Mouse (Mus musculus): ENCODE results near the gene Kank4. TPM values are rescaled to one million over a fixed set of nuclear protein-coding genes. Genes with fewer than 3 reads are reported as not detected.
"Not testable (repeated sequence)": the region's sequence is repeated elsewhere in the genome, so short reads cannot be mapped to it uniquely, and the experiment has no call there.

The Kank4 gene
- polyA plus RNA-seq, 1 experiment from 2014 or later, result 0.98 TPM

- Histone ChIP-seq H3K9ac (replicated peaks; ENCODE audit: low read depth) (no peak overlapping the region), H3K4me3 (ENCODE audit: low read depth, low read length) (no peak overlapping the region), H3K9me3 (ENCODE audit: low read length) (no peaks in the 10 kb centered on the region), H3K27ac (ENCODE audit: low read length) (no peak overlapping the region), H3K36me3 (ENCODE audit: insufficient read depth, low read length) (no peaks in the 10 kb centered on the region), H3K4me2 (replicated peaks; ENCODE audit: low read depth, low read length) (no peak overlapping the region), H3K4me1 (ENCODE audit: insufficient read depth, low read depth, low read length) (no peaks in the 10 kb centered on the region), H3K27me3 (replicated peaks; ENCODE audit: insufficient read depth, low read length) (no peaks in the 10 kb centered on the region)
- TF ChIP-seq EP300 (IDR thresholded peaks at IDR 0.05), result no peak
- no peak for TF ChIP-seq CTCF (IDR thresholded peaks at IDR 0.05)
- WGBS, result 18% methylated on average over 5 of the region's 5 CpGs
- ATAC-seq (peak; percentile 86), DNase-seq (ENCODE audit: low spot score) (peak; percentile 83)
Observed at GRCm38 (mm10) chr4:98836519-98836918, 19.2 kb upstream of the Kank4 start.

- Histone ChIP-seq H3K9me3 (ENCODE audit: low read length) (no peaks in the 10 kb centered on the region), H3K4me1 (ENCODE audit: insufficient read depth, low read depth, low read length) (no peaks in the 10 kb centered on the region), H3K4me2 (replicated peaks; ENCODE audit: low read depth, low read length) (no peak overlapping the region), H3K4me3 (ENCODE audit: low read depth, low read length) (no peak overlapping the region), H3K9ac (replicated peaks; ENCODE audit: low read depth) (no peak overlapping the region), H3K27ac (ENCODE audit: low read length) (no peak overlapping the region), H3K36me3 (ENCODE audit: insufficient read depth, low read length) (no peaks in the 10 kb centered on the region), H3K27me3 (replicated peaks; ENCODE audit: insufficient read depth, low read length) (no peaks in the 10 kb centered on the region)
- 46% methylated on average over 4 of the region's 4 CpGs for WGBS
- ATAC-seq, result no peak; the same call in 1 of the 2 replicates
- DNase-seq (ENCODE audit: low spot score), result no peak
- TF ChIP-seq EP300 (IDR thresholded peaks at IDR 0.05), result no peak
- TF ChIP-seq CTCF (IDR thresholded peaks at IDR 0.05), result no peak
Observed at GRCm38 (mm10) chr4:98834782-98835181, 17.4 kb upstream of the Kank4 start.

GRCm38 (mm10) chr4:98831726-98832125, 14.4 kb upstream of the Kank4 start:
- WGBS, result 31% methylated on average over 1 of the region's 1 CpGs
- no peak for TF ChIP-seq EP300 (IDR thresholded peaks at IDR 0.05)
- TF ChIP-seq CTCF (IDR thresholded peaks at IDR 0.05), result no peak
- H3K4me3 ChIP-seq (ENCODE audit: low read depth, low read length), result no peak overlapping the region
- H3K9ac ChIP-seq (replicated peaks; ENCODE audit: low read depth), result no peak overlapping the region
- H3K36me3 ChIP-seq (ENCODE audit: insufficient read depth, low read length), result no peaks in the 10 kb centered on the region
- no peak overlapping the region for H3K27ac ChIP-seq (ENCODE audit: low read length)
- no peaks in the 10 kb centered on the region for H3K4me1 ChIP-seq (ENCODE audit: insufficient read depth, low read depth, low read length)
- H3K9me3 ChIP-seq (ENCODE audit: low read length), result no peaks in the 10 kb centered on the region
- ATAC-seq (no peak), DNase-seq (ENCODE audit: low spot score) (no peak)
- no peaks in the 10 kb centered on the region for H3K27me3 ChIP-seq (replicated peaks; ENCODE audit: insufficient read depth, low read length)
- no peak overlapping the region for H3K4me2 ChIP-seq (replicated peaks; ENCODE audit: low read depth, low read length)

- no peak for TF ChIP-seq CTCF (IDR thresholded peaks at IDR 0.05)
- TF ChIP-seq EP300 (IDR thresholded peaks at IDR 0.05), result no peak
- Histone ChIP-seq H3K4me1 (ENCODE audit: insufficient read depth, low read depth, low read length) (no peaks in the 10 kb centered on the region), H3K4me3 (ENCODE audit: low read depth, low read length) (no peak overlapping the region), H3K36me3 (ENCODE audit: insufficient read depth, low read length) (no peaks in the 10 kb centered on the region), H3K4me2 (replicated peaks; ENCODE audit: low read depth, low read length) (no peak overlapping the region), H3K9me3 (ENCODE audit: low read length) (no peaks in the 10 kb centered on the region), H3K27ac (ENCODE audit: low read length) (no peak overlapping the region), H3K9ac (replicated peaks; ENCODE audit: low read depth) (no peak overlapping the region), H3K27me3 (replicated peaks; ENCODE audit: insufficient read depth, low read length) (no peaks in the 10 kb centered on the region)
- WGBS, result 24% methylated on average over 3 of the region's 3 CpGs
- no peak for DNase-seq (ENCODE audit: low spot score)
- ATAC-seq, result no peak
Observed at GRCm38 (mm10) chr4:98826701-98827100, 9.4 kb upstream of the Kank4 start.

GRCm38 (mm10) chr4:98823740-98824139, 6.4 kb upstream of the Kank4 start, which contains the start of gene I0C0044D17Rik:
I0C0044D17Rik (minus strand) TSS chr4:98823840.
- not testable (repeated sequence) for H3K27ac ChIP-seq (ENCODE audit: low read length); H3K4me1 ChIP-seq (ENCODE audit: insufficient read depth, low read depth, low read length); H3K4me3 ChIP-seq (ENCODE audit: low read depth, low read length); H3K27me3 ChIP-seq (replicated peaks; ENCODE audit: insufficient read depth, low read length); DNase-seq (ENCODE audit: low spot score); H3K4me2 ChIP-seq (replicated peaks; ENCODE audit: low read depth, low read length); H3K9ac ChIP-seq (replicated peaks; ENCODE audit: low read depth); ATAC-seq; H3K36me3 ChIP-seq (ENCODE audit: insufficient read depth, low read length); H3K9me3 ChIP-seq (ENCODE audit: low read length)
- 100% methylated on average over 1 of the region's 1 CpGs for WGBS

- ATAC-seq (no peak), DNase-seq (ENCODE audit: low spot score) (no peak)
- 74% methylated on average over 3 of the region's 3 CpGs for WGBS
- H3K27me3 ChIP-seq (replicated peaks; ENCODE audit: insufficient read depth, low read length), result no peaks in the 10 kb centered on the region
- no peak overlapping the region for H3K27ac ChIP-seq (ENCODE audit: low read length)
- H3K9ac ChIP-seq (replicated peaks; ENCODE audit: low read depth), result no peak overlapping the region
- H3K4me2 ChIP-seq (replicated peaks; ENCODE audit: low read depth, low read length), result no peak overlapping the region
- no peaks in the 10 kb centered on the region for H3K36me3 ChIP-seq (ENCODE audit: insufficient read depth, low read length)
- no peaks in the 10 kb centered on the region; the same call in 1 of the 2 replicates for H3K4me1 ChIP-seq (ENCODE audit: insufficient read depth, low read depth, low read length)
- TF ChIP-seq CTCF (IDR thresholded peaks at IDR 0.05), result no peak
- no peaks in the 10 kb centered on the region for H3K9me3 ChIP-seq (ENCODE audit: low read length)
- no peak overlapping the region for H3K4me3 ChIP-seq (ENCODE audit: low read depth, low read length)
Observed at GRCm38 (mm10) chr4:98823047-98823446, 5.7 kb upstream of the Kank4 start.

- WGBS, result 65% methylated on average over 3 of the region's 3 CpGs
- no peaks in the 10 kb centered on the region; the same call in 1 of the 2 replicates for H3K4me1 ChIP-seq (ENCODE audit: insufficient read depth, low read depth, low read length)
- no peaks in the 10 kb centered on the region for H3K9me3 ChIP-seq (ENCODE audit: low read length)
- H3K4me2 ChIP-seq (replicated peaks; ENCODE audit: low read depth, low read length), result no peak overlapping the region
- TF ChIP-seq CTCF (IDR thresholded peaks at IDR 0.05) (no peak), EP300 (IDR thresholded peaks at IDR 0.05) (no peak)
- ATAC-seq (no peak), DNase-seq (ENCODE audit: low spot score) (no peak)
- H3K27me3 ChIP-seq (replicated peaks; ENCODE audit: insufficient read depth, low read length), result no peaks in the 10 kb centered on the region
- no peak overlapping the region for H3K4me3 ChIP-seq (ENCODE audit: low read depth, low read length)
- no peak overlapping the region for H3K27ac ChIP-seq (ENCODE audit: low read length)
- H3K9ac ChIP-seq (replicated peaks; ENCODE audit: low read depth), result no peak overlapping the region
- no peaks in the 10 kb centered on the region for H3K36me3 ChIP-seq (ENCODE audit: insufficient read depth, low read length)
Observed at GRCm38 (mm10) chr4:98822478-98822877, 5.1 kb upstream of the Kank4 start.

Data from lung, postnatal 0 days (tissue).